Mouse (Mus musculus) liver, postnatal 0 days (tissue): ENCODE measurements around the gene Supt6.

Experiments
- CTCF ChIP-seq: sonication (generic); IDR thresholded peaks from 2 replicates; pipeline ENCODE4 v1.5.1; 2016; ENCODE audit warnings: antibody characterized with exemption, low read depth
- EP300 ChIP-seq: IDR thresholded peaks from 2 replicates; pipeline ENCODE4 v1.6.1; 2016; ENCODE audit warnings: antibody characterized with exemption, low read depth, mild to moderate bottlenecking

DNA sequence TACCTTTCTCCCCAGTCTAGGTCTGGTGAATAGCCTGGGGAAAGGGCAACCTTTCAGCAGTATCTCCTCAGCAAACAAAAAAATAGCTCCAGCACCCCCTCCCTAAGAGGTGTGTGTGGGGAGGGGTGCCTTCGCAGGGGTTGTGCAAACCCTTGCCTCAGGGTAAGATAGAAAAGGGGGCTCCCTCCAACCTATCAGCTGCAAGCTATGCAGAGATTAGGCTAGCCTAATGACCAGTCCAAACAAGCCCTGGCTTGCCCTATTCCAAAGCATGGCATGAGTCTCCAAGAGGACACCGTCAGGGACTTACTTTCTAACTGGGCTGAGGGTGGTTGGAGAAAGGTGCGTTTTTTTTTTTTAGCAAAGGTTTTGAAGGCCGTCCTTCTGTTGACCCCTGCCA lies 79.6 kb downstream of the Supt6 start:
- TF ChIP-seq CTCF (no peak), EP300 (no peak)
